Mouse (Mus musculus): ENCODE measurements around the gene Reln.

The Reln gene

DNA sequence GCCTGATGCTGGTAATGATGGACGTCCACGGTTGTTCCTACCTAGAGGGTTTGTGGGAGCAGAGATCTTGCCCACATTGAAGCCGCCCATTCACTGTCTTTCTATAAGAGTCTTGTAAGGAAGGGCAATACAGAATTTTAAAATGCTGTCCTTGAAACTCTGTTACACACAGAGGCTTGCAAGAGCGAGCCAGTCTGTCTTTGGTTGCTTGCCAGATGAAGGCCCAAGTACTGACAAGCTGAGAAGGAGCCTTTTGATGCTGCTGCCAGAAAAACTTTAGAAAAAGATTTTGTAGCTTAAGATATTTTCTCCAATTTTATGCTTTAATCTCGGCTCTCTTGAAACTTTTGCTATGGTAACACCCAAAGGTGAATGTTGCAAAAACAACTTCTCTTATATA lies 356.8 kb downstream of the Reln start:
- DNase-seq, result no peak

DNA sequence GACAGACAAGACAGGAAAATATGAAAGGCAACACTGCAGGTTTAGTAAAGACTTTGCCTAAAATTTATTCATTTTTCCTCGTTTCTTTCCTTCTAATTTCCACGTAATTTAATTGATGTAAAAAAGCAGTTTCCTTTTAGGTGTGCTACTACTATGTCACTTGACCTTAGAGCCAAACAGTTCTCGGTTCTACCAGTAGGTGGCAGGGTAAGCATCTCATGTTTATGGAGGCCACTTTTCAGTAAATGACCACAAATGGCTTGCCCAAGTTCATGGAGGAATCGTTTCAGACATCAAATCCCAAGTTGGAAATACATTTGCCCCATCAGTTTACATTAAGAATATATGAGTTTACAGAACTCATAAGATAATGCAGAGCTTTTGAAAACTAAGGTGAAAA lies 358.2 kb downstream of the Reln start:
- peak; percentile 79 to 81 for DNase-seq

DNA sequence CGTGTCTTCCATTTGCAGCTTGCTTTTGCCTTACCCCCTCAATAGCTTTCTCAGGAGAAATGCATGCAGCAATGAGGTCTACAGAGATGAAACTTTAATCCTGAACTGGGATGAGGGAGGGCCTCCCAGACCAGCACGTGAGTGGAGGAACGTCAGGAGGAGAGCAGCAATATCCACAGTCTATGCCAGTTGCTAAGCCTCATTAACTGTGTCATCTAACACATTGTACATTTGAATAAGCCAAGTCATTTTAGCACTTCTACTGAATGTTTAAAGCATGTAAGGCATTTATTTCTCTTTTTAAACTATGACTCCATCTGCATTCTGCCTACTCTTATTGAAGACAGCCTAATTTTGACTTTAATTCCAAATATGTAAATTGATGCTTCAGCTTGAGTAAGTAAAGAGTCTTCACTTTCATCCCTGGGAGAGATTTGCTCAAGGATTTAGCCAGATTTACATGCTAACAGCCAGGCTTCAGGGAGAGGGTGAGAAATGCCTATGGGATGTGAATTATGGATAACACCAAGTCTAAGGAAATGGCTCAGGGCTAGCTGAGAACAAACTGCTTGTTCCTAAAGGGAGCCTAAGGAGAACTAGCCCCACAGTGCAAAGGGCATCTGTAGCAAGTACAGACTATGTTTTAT lies 361.4 kb downstream of the Reln start:
- no peak for DNase-seq

DNA sequence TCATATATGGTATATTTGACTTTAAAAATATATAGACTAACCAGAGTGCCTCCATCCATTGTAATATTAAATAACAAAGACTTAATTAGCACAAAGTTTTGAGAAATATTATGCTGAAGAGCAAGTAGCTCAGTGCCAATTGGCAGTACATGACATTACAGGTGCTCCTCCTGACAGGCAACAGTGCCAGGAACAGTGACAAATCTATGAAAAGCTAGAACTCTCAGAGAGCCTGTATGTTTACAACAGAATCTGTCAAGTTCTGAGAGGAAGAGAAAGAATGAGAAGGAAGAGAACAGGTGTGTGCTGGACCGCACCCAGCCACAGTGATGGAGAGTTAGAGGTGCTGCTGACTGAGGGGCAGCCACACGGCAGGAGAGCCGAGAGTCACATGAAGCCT lies 363.3 kb downstream of the Reln start:
- peak; percentile 24 to 34 for DNase-seq

DNA sequence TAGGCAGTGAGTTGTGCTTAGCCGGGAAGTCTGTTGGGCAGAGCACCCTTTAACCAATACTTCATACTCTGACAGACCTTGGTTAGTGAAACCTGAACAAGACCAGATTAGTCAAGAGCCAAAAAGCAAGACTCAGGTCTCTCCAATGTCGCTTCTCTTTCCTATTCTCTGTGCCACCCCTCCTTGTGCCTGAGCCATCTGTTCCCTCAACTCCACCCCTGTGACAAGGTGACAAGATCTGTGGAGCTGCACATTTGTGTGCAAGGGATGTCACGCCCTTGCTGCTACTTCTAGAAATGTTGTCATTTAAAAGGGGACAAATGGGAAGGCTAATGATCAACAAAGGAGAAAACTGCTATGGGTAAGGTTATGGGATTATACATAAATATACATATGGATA lies 364.0 kb downstream of the Reln start:
- DNase-seq, result peak; percentile 36 to 58

DNA sequence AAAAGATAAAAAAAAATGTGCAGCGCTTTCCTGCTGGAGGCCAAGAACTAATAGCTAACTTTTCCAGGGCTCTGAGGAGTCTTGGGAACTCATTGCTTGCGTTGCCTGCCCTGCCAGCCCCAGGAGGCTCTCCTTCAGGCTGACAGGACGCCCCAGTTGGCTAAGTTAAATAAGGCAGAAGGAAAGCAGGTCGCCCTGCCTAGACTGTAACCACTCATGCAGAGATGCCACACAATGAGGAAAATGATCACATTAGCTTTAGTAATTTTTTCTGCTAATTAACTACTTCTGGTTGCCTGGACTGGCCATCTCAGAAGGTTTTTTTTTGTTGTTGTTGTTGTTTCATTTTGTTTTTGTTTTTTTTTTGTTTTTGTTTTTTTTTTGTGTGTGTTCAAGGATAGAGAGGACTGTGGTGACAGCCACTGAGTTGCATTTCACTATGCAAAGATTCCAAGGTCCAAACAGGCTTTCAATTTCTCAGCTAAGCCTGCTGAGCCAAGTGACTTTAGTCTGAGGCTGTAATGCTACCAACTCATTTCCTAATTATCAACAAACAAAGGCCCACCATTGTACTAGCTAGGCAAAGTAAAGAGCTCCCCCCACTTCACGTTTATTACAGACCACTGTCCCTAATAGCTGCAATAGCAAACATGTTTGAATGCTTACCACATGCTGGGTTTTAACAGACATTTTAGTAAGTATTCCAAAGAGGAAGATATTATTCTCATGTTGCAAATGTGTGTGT lies 371.1 kb downstream of the Reln start:
- no peak for DNase-seq

DNA sequence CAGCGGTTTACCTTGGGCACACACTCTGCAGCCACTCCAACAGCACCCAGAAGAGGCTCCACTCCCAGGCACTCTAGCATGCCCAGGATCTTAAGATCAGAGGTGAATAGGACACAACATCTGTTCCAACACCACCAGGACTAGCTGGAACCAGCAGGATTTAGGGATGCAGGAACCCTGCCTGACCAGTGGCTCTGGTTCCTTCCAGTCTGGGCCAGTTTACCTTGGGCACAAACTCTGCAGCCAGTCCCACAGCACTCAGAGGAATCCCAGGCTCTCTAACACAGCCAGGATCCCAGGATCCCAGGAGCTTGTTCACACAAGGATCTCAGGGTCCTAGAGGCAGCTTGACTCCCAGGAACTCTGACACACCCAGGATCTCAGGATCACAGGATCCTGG lies 382.7 kb downstream of the Reln start:
- DNase-seq, result no peak

DNA sequence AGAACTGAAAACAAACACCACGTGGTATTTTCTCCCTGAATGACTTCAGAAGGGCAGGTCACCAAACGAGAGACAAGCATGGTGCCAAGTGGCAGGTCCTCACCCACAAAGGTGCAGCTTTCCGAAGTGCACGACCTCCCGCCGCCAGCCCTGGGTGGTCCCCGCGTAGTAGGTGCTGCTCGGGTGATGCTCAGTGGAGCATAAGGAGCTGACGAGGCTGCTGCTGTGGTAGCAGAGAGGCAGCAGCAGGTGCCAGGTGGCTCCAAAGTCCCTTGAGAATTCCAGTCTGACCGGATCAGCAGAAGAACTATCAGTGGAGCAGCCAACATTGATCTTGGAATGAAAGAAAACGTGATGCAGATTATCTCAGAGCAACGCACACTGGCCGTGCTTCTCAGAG lies 384.4 kb downstream of the Reln start:
- DNase-seq, result peak in 1 of 2 experiments; percentile 26

DNA sequence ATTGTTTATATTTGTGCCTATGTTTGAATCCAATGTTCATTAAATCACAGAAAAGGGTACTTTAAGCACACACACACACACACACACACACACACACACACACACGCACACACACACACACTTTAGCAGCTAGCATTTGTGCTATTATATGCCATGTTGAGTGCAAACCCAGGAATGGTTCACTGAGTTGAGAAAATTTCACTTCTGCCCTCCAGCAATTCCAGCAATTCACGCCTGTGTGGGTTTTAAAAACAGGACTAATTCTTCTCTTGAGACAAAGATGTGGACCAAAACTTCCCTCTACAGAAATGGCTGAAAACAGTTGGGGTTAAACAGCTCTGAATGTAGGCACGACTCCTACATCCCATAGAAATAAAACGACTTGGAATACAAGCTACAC lies 386.9 kb downstream of the Reln start:
- DNase-seq, result no peak

DNA sequence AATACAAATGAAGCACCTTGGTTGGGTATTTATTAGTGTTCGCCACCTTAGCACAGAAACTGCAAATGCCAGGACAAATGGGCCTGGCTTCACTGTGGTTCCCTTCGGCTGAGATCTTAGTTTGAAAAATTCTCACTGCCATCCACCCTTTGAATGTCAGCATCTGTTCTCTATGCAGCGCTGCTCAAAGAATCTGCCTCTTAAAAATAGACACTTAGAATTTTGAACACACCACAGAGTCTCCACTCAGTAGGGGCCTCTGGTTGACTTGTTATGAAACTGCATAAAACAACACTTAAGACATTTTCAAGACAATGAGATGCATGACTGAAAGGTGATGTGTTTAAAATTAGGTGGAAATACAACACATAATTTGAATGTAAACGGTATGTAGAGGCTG lies 387.4 kb downstream of the Reln start:
- DNase-seq, result no peak

DNA sequence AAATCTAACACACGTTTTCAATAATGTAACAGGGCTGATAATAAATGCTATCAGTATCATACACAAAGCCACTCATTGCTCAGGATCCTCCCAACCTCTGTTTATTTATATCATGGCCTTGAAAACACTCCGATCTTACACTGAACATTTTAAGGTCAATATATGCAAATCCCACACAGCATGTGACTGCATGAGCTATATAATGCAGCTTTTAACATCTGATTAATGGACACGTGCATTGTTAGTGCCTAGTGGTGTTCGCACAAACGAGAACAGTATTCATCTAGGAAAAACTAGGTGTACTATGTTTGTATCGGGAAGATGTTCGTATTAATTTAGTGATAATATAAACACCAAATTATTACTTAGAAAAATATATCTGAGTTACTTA lies 395.0 kb downstream of the Reln start:
- DNase-seq, result no peak

DNA sequence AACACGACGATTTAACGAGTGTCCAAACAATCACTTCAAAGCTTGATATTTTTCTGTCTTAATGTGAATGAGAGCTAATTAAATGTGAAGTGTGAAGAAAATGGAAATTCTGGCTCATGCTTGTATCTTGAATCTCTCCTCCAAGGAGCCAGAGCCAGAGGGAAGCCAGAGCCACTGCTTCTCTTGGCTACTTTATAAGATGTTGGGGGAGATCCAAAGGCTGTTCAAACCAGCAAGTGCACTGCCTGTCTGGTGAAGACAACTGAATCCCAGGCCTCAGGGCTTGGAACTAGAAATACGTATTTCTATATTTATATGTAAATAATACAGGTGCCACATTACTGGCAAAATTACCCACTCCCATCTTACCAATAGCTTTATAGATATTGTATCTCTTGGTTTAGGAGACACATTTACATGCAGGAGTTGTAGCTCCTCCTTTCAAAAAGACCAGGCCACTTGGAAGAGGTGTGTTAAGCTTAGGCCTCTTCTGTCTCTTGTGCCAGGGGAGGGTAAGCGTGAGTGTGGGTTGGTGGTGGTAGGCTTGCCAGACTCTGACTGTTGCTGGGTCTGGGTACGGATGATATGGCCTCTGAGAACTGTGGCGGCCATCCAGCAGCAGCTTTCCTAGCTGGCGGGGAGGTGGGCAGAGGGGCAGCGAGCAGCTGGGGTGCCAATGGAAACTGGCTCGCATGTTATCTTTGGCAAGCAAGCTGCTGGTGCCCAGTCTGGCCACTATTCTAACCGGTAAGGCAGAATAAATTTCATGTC lies 395.6 kb downstream of the Reln start:
- peak; percentile 61 to 64 for DNase-seq

DNA sequence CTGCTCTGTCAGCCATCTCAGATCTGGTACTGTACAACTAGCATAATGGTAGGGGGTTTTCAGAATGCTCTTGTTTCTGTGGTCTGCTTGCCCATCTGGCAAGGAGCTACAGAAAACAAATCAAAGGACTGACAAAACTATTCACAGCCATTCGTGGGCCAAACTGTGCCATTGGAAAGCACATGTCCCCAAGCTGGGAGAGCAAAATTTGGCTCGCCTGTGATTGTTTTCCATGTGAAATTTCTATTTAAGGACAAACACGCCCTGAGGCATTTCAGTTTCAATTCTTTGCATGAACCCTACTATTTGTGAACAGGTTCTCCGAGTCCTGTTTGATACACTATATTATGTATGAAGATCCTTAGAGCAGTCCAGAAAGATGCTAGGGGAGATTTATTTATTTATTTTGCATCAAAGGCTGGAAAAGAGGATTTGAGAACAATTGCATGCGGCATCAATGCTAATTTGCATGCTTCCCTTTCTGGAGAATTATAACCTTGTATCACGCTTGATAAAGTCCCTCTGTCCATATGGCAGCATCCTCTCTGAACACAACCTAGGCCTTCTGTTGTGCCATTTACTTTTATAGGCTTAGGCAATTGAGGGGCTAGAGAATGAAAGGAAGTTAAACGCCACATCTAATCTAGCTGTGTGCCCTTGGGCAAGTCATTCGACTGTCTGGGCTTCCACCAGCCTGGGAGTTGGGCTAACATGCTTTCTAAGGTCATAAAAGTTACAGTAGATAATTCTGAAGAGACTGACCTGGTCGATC lies 396.7 kb downstream of the Reln start:
- peak in 1 of 2 experiments; percentile 19 for DNase-seq

DNA sequence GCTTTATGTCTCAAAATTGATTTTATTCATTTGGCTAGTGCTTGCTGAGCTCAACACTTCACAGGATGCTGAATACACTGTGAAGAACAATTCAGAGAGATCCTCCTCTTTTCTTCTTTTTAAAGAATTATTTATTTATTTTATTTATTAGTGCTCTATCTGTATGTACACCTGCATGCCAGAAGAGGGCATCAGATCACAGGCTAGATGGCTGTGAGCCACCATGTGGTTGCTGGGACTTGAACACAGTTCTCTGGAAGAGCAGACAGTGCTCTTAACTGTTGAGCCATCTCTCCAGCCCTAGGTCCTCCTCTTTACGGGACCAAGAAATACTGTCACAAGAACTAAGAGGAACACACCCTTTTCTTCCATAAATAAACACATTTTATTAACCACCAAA lies 399.9 kb downstream of the Reln start:
- no peak for DNase-seq

DNA sequence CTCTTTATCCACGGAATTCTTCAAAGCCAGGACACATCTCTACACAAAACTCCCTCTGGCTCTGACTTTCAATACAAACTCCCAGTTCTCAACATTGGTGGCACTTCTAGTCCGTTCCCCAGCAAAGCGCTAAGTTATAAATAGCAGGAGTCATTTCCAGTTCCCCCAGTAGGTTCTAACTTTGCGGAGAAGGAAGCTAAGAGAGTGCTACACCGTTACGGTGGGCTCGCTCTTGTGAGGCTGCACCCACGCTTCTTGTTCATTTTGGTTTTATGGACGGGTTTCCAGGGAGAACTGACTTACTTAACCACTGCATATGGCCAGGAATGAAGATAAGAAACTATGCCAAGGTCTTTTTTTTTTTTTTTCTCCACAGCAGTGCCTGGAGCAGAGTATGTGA lies 405.1 kb downstream of the Reln start:
- DNase-seq, result no peak

DNA sequence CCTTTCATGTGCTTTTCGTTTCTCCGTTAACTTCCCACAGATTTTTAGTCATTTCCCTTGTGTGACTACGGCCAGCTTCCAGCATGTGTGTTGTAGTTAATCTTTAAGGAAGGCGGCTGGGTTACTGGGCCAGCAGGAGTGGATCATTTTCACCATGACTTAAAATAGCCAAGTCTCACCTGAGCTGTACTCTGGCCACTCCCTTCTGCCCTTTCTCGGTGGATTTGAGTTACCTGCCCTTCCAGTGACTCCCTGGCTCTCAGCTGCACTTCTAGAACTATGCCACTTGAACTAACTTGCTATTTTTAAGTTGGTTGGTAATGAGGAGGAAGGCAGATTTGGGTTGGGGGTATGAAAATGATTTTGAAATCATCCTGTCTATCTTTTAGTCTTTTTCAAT lies 406.4 kb downstream of the Reln start:
- DNase-seq, result no peak

DNA sequence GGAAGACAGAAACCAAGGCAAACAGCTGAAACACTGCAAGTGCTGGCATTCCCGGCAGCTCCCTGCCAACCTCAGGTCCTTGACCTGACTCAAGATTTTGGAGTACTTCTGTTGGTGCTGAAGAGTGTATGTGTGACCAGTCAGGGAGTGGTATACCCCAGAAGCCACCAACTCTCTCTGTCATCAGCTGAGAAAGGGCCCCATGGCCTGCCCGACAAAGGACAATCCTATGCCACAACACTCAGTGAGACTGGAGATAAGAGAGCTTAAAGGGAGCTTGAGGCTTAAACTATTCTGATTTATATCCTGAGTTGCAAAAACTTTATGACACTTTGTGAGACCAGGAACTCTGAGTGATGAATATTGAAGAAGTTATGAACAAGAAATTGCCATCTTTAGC lies 407.9 kb downstream of the Reln start:
- DNase-seq, result no peak

DNA sequence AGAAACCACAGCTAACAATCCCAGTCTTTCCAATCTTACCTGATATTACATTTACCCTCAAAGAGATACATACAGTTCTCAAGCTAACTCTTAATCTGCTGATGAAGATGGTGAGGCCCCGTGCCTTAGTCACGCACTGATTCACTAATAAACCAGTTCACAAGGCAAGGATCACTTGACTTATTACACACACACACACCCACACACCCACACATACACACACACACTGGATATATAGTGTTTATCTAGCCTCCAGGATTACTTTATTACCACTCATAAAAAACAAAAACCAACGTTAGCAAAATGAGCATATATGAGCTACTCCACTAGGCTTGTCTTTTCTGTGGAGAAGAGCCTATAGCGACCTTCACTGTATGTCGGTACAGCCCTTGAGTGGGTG lies 408.4 kb downstream of the Reln start:
- DNase-seq, result no peak

DNA sequence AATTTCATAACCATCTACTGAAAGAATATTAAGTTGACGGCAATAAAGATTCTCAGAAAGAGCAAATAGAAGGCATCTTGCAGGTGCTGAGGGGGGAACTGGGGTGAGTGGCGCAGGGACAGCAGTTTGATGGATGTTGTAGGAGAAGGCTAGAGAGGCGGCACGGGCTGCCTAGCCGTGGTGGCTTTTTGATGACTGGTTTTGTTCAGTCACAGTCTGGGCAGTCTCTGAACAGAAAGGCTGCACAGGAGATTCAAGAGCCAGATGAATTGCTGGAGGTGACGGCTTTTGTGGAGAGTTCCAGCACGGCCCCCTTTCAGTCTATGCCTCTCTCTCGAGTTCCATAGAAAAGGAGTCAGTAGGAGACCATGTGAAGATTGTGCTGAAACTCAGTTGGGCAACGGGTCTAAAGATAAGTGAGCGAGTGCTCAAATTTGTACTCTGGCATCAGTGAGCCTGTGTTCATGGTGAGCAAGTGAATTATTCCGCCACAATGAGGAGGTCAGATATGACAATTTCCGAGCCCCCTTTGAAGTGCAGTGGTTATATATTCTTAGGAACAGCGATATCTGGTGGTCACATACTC lies 409.6 kb downstream of the Reln start:
- DNase-seq, result no peak

DNA sequence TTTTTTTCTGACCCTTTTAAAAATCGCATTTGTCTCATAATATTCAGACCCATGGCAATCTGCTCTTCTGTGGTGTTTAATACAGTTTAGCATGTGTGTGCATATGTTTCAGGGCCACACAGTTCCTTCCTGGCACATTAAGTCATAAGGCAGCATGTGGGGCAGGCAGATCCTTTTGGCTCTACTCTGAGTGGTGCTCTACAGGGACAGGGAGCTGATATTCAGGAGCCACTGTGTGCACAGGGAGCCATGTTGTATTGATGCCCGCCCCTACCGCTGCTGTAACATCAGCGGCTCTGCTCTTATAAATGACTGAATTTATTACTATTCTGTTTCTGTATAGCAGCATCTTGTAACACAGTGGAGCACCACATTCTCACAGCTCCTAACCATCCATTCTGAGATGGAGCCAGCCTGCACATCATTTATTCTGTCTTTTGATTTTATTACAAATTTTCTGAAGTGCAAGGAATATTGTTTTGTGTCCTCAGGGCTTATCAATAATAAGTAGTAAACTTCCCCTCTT lies 410.3 kb downstream of the Reln start:
- peak; percentile 38 for DNase-seq

DNA sequence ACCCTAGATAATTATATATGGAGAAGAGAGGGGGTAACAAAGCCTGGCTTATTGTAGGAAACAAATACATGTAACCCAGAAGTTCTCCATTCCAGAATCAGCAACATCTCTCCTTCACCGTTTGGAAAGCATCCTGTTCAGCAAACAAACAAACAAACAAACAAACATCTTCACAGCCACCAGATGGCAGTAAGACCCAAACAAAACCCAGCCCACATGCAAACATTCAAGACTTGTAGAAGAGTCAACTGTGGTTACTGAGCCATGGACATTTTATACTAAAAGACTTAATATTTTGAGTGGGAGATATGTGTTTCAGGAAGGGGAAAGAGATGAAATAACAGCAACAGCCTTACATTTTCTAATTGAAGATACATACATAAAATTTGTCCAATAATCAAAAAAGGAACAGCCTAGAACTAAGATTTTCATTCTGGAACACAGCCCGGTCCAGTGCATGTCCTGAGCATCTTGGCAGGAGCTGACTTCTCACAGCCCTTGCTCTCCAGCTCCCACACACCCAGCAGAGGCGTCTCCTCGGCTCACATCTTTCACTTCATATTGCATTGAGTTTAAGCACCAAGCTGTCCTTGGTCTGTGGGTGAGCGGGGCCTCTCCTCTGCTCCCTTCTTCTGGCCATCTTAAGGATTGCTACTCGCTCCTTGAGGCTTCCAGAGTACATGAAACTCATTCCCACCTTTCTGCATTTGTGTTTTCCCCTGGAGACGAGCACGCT lies 411.0 kb downstream of the Reln start:
- DNase-seq, result peak; percentile 40 to 52

DNA sequence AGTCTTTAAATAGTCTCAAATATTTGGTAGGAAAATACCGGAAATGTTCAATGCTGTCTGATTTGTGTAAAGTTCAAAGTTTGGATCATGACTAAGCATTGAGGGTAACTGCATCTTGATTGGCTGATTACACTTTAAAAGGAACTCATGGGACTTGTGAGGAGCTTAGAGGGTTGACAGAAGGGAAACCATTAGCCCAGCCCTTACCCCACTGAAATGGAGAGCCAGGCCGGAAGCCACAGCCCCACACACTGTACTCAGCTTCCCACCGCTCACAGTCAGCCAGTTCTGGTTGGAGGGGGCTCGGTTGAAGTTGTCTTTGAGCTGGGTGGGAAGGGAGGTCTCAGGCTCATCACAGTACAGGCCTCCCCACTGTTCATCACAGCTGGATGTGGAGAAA lies 413.4 kb downstream of the Reln start:
- DNase-seq, result no peak
